Mouse (Mus musculus): ENCODE results near the gene Mbnl3. TPM values are rescaled to one million over a fixed set of nuclear protein-coding genes. Genes with fewer than 3 reads are reported as not detected.

The Mbnl3 gene
- polyA plus RNA-seq (2015; fragmentation: Nextera tagmentation; extraction: Ambion mirVana) = 1.4 and 1.7 TPM in 2 replicates

DNA sequence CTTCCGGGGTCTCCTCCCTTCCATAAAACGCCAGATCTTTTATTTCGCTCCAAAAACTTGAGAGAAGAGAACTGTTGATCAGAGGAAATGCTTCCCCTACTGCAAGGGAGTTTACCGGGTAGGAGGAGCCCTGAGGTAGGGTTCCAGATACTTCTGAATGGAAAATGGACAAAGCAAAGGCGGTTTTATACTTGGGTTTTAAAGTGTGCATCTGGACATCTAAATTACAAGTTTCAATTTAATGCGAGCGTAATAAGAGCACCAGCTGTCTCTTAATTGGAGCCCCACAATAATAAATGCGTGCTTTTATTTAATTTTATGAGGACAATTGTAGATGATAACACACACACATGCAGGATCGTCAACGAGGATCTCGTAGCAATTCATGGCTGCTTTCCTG, at the start of gene Mbnl3:
Gene Mbnl3, minus strand, starts transcription at position 101 of the 400 bp plus-strand sequence.
- H3K27me3 ChIP-seq = peaks cover 30% of the 10 kb centered on the region
- ATAC-seq (ENCODE audit: low FRiP score) = no peak
- H3K4me3 ChIP-seq = peak within 1 kb of the TSS; percentile 52
- H3K4me2 ChIP-seq = peak within 1 kb of the TSS; percentile 80
- no peaks in the 10 kb centered on the region for H3K4me1 ChIP-seq (replicated peaks)
- H3K36me3 ChIP-seq = no peaks in the 10 kb centered on the region
- H3K9me3 ChIP-seq = no peaks in the 10 kb centered on the region
- WGBS = 34% methylated on average over 11 of the region's 11 CpGs
- 0 out of 2 replicates have a peak within 1 kb of the TSS, but pooled peaks have one; percentile 39 for H3K9ac ChIP-seq
- H3K27ac ChIP-seq = no peak within 1 kb of the TSS

DNA sequence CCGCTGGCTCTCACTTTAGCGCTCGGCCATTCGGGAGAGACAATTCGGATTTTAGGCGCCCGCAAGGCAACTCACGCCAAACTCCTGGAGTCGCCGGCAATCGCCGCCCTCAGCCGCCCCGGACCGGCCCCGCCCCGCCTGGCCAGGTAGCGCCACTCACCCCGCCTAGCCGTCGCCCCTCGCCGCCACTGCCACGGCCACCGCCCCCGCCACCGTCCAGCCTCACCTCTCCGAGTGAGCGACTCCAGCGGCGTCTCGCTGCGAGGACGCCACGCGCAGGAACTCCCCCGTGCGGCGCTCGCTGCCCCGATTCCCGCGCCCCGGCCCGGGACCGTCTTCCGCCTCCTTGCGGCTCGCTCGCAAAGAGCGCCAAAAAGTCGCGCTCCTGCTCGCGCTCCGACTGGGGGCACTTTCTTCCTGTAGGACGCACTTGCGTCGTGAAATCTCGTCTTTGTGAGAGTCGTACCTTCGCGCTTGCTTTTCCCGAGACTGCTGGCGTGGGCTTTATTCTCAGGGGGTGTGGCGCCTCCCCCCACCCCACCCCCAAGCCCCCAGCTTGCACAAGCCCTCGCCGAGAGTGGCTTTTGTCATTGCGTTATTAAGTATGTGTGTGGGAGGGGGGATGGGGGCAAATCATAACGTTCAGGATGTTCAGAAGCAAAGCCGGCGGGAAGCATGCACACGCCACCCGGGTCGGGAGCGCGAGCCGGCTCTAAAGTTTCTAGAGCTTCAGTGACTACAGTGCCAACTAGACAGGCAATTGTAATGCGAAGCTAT, 596 bp downstream of the Mbnl3 start:
- no peak overlapping the region for H3K27ac ChIP-seq
- no peaks in the 10 kb centered on the region for H3K4me1 ChIP-seq (replicated peaks)
- peaks cover 30% of the 10 kb centered on the region for H3K27me3 ChIP-seq
- 26% methylated on average over 66 of the region's 79 CpGs for WGBS
- no peaks in the 10 kb centered on the region for H3K36me3 ChIP-seq
- H3K4me2 ChIP-seq = peak overlapping the region; percentile 80
- ATAC-seq (ENCODE audit: low FRiP score) = peak; percentile 74
- 0 out of 2 replicates have a peak overlapping the region, but pooled peaks have one; percentile 39 for H3K9ac ChIP-seq
- no peaks in the 10 kb centered on the region for H3K9me3 ChIP-seq
- peak overlapping the region; percentile 52 for H3K4me3 ChIP-seq

DNA sequence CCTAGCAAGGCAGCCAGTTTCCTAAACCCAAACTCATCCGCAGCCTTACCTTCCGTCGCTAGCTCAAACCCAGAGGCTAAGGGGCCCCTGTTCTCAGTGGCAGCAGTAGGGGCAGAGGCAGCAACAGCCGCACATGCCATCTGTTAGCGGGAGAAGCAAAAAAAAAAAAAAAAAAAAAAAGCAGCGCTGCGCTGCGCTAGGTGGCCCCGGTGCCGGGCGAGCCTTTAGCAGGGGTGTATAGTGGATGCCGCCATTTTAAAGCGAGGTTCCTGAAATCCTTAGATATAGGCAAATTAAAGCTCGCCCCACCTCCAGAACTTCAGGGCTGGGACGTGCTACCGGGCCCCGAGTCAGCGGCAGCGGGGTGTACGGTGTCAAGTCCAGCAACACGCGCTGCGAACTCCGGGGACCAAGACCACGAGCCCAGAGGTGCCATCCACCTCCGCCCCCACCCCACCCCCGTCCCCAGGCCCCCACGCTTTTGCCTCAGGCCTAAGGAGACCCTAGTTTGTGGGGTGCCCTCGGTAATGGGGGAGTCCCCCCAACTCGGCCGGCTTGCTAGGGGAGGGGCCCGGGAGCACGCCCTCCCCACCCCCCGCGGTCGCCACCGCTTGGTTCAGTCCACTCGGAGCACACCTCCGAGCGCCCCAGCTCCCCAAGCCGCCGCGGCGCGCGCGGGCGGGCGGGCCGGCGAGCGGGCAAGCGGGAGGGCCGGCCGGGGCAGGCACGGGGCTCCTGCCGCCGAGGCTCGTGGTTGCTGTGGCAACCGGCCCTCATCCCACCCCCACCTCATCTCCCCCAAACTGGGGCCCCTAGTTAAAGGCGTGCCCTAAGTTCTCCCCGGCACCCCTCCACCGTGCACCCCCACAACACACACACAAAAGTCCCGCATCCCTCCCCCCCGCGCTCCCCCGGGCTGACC, 1.4 kb downstream of the Mbnl3 start:
- WGBS = 17% methylated on average over 34 of the region's 67 CpGs
- H3K27ac ChIP-seq = no peak overlapping the region
- H3K27me3 ChIP-seq = peaks cover 30% of the 10 kb centered on the region
- no peaks in the 10 kb centered on the region for H3K4me1 ChIP-seq (replicated peaks)
- peak overlapping the region; percentile 80 for H3K4me2 ChIP-seq
- peak overlapping the region; percentile 39; the same call in 1 of the 2 replicates for H3K9ac ChIP-seq
- H3K4me3 ChIP-seq = peak overlapping the region; percentile 52
- ATAC-seq (ENCODE audit: low FRiP score) = peak; percentile 87
- H3K9me3 ChIP-seq = no peaks in the 10 kb centered on the region
- no peaks in the 10 kb centered on the region for H3K36me3 ChIP-seq

DNA sequence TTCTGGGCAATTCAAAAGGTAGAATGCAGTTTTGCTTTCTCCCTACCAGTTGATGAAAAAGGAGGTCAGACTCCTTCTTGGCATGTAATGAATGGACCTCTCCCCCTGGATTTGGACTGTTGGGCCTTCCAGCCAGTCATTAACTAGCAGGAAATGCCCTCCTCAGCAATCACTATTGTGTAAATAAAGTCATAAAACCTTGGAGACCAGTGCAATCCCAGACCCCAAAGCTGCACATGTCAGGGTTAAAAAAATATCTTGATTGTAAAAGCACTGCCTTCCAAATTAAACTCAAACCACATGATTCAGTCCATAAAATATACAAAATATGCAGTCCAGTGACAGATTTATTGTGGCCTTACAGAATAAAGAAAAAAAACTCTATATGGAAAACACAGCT, 9.3 kb downstream of the Mbnl3 start:
- H3K4me3 ChIP-seq = no peak overlapping the region
- no peaks in the 10 kb centered on the region for H3K27me3 ChIP-seq
- no peak overlapping the region for H3K9ac ChIP-seq
- no peak overlapping the region for H3K27ac ChIP-seq
- no peaks in the 10 kb centered on the region for H3K4me1 ChIP-seq (replicated peaks)
- ATAC-seq (ENCODE audit: low FRiP score) = no peak
- no peaks in the 10 kb centered on the region for H3K9me3 ChIP-seq
- H3K36me3 ChIP-seq = no peaks in the 10 kb centered on the region
- H3K4me2 ChIP-seq = no peak overlapping the region

DNA sequence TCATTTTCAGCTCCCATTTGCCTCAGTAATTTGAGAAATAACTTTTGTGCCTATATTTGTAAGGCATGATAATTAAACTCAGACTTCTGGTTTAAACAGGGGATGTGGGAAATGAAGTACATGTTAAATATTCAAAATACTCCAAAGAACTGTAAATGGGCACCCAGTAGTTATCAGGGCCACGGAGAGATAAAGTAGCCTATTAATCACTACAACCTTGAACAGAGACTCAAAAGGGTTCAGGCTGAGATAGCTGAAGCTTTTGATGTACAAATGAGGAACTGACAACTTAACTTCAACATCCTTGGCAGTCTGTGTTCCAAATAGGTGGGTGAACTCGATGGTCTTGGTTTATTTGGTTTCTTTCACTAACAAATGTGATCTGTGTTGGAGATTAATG, 34.4 kb downstream of the Mbnl3 start:
- H3K4me3 ChIP-seq = no peak overlapping the region
- no peaks in the 10 kb centered on the region for H3K9me3 ChIP-seq
- no peaks in the 10 kb centered on the region for H3K27me3 ChIP-seq
- H3K27ac ChIP-seq = no peak overlapping the region
- no peaks in the 10 kb centered on the region for H3K36me3 ChIP-seq
- no peaks in the 10 kb centered on the region for H3K4me1 ChIP-seq (replicated peaks)
- WGBS = 54% methylated on average over 2 of the region's 2 CpGs
- no peak overlapping the region for H3K4me2 ChIP-seq
- ATAC-seq (ENCODE audit: low FRiP score) = no peak
- H3K9ac ChIP-seq = no peak overlapping the region

DNA sequence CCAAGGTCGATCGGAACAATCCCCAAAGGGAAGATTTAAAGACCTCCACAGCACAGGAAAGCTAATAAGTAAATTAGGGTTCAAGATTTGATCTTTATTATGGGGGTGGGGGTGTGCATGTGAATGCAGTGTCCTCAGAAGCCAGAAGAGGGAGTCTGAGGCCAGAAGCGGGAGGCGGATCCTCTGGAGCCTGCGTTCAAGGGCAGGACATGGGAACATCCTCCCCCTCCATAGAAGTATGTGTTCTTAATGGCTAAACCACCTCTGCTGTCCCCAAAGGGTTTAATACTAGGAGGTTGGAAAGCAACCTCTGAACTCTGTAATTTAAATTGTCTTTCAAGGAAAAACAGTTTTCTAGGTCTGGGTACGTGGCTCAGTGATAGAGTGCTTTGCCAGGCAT, 34.9 kb downstream of the Mbnl3 start:
- Histone ChIP-seq H3K27ac (no peak overlapping the region), H3K27me3 (no peaks in the 10 kb centered on the region), H3K4me3 (no peak overlapping the region), H3K36me3 (no peaks in the 10 kb centered on the region), H3K4me1 (replicated peaks) (no peaks in the 10 kb centered on the region), H3K9me3 (no peaks in the 10 kb centered on the region), H3K4me2 (no peak overlapping the region), H3K9ac (no peak overlapping the region)
- WGBS = 68% methylated on average over 6 of the region's 6 CpGs
- no peak for ATAC-seq (ENCODE audit: low FRiP score)

DNA sequence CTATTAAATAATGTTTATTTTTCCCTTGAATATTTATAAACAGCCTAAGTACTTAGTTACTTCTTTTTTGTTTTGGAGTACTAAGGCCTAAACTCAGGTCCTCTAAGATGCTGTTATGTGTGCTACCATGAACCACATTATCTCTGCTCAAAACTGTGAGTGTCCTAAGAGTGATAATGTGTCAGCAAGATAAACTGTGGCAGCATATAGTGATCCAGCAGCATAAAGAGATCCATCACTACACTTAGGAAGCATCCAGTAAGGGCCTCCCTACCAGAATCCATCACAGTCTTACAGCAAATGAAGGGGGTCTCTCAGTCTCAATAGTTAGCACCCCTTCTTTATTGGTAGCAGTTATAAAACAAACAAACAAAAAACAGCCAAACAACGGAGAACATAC, 35.9 kb downstream of the Mbnl3 start:
- H3K4me1 ChIP-seq (replicated peaks) = no peaks in the 10 kb centered on the region
- H3K9me3 ChIP-seq = no peaks in the 10 kb centered on the region
- no peak overlapping the region for H3K9ac ChIP-seq
- H3K36me3 ChIP-seq = no peaks in the 10 kb centered on the region
- no peak overlapping the region for H3K4me3 ChIP-seq
- H3K27me3 ChIP-seq = no peaks in the 10 kb centered on the region
- no peak overlapping the region for H3K27ac ChIP-seq
- 91% methylated on average over 1 of the region's 1 CpGs for WGBS
- H3K4me2 ChIP-seq = no peak overlapping the region
- no peak for ATAC-seq (ENCODE audit: low FRiP score)

DNA sequence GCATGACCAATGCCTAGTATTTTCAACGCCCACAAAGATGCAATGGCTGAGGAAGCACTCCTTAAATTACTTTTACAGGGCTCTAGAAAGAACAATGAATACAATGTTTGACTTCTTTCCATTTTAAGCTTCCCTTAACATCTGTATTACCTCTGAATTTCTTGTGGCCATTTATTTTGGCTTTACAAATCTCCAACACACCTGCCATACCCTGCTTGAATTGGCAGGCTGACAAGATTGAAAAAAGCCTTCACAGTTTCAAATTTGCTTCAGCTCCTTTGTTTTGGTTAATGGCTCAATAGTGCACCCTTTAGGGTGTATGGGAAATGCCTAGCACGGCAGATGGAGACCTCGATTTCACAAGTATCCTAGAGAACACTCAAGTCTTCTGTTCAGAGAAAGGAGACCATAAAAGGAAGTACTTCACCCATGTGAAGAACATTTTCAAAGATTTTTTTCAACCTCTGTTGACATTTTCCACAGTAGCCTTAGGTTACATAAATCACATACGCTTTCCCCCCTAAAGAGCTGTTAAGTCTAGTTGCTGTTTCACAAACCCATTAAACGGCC, 36.8 kb downstream of the Mbnl3 start:
- Histone ChIP-seq H3K27me3 (no peaks in the 10 kb centered on the region), H3K36me3 (no peaks in the 10 kb centered on the region), H3K27ac (no peak overlapping the region), H3K4me3 (no peak overlapping the region), H3K4me1 (replicated peaks) (no peaks in the 10 kb centered on the region), H3K9ac (no peak overlapping the region), H3K9me3 (no peaks in the 10 kb centered on the region), H3K4me2 (no peak overlapping the region)
- 64% methylated on average over 5 of the region's 5 CpGs for WGBS
- no peak for ATAC-seq (ENCODE audit: low FRiP score)

DNA sequence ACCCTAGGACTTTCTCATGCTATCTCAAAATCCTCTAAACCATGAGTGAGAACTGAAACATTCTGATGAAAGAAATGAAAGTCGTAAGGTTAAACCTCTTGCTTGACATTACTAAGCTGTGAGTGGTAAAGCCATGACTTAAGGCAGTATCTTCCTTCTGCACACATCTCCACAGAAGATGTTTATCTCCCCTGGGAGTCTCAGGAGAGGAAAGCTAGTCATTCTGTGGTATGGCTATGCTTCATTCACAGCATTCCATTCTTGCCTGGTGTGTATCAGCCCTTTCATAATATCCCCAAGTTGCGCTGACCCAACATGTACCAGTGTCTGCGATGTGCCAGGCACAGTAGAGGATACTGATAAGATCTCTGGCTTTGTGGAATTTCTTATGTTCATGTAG, 38.4 kb downstream of the Mbnl3 start:
- Histone ChIP-seq H3K27ac (no peak overlapping the region), H3K4me2 (no peak overlapping the region), H3K9me3 (no peaks in the 10 kb centered on the region), H3K9ac (no peak overlapping the region), H3K4me1 (replicated peaks) (no peaks in the 10 kb centered on the region), H3K36me3 (no peaks in the 10 kb centered on the region), H3K4me3 (no peak overlapping the region), H3K27me3 (no peaks in the 10 kb centered on the region)
- ATAC-seq (ENCODE audit: low FRiP score) = no peak
- WGBS = 96% methylated on average over 3 of the region's 3 CpGs

DNA sequence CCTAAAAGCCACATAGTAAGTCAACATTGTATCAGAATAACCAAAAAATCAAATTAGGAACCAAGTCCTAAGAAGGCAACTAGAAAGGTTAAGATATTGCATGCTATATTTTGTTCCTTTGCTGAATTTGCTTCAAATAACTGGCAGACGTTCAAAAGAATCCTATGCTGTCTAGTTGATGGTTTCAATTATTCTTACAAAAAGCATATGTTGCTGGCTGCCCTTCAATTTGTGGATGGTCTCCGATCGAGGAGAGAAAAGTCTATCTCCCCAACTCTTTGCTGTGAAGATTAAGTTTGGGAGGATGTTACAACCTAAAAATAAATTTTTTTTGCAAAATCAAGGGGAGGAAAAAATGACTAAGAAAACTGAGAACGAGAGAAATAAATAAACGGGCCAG, 41.6 kb downstream of the Mbnl3 start:
- Histone ChIP-seq H3K9me3 (no peaks in the 10 kb centered on the region), H3K4me2 (no peak overlapping the region), H3K27me3 (no peaks in the 10 kb centered on the region), H3K27ac (no peak overlapping the region), H3K4me3 (no peak overlapping the region), H3K36me3 (no peaks in the 10 kb centered on the region), H3K9ac (no peak overlapping the region), H3K4me1 (replicated peaks) (no peaks in the 10 kb centered on the region)
- 85% methylated on average over 5 of the region's 5 CpGs for WGBS
- ATAC-seq (ENCODE audit: low FRiP score) = no peak

DNA sequence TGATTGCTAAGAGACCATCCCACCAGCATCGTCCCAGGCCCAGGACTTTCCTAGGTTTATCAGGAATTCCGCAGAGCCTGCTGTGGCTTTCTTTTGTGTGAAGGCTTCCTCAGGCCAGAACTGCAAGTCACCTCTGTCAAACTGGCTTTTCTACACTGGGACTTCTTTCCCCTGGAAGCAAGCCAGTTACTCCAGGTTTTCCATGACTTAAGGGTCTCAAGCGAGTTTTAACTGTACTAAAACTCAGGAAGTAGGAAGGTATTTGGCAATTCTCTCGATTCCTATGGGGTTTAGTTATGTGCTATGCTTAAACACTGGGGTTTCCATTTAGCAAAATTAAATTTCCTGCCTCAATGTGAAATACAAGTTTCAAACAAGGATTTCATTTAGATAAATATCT, 57.9 kb downstream of the Mbnl3 start:
- Histone ChIP-seq H3K4me2 (no peak overlapping the region), H3K36me3 (no peaks in the 10 kb centered on the region), H3K27ac (no peak overlapping the region), H3K27me3 (no peaks in the 10 kb centered on the region), H3K9ac (no peak overlapping the region), H3K9me3 (no peaks in the 10 kb centered on the region), H3K4me1 (replicated peaks) (no peaks in the 10 kb centered on the region), H3K4me3 (no peak overlapping the region)
- no peak for ATAC-seq (ENCODE audit: low FRiP score)
- WGBS = 70% methylated on average over 4 of the region's 4 CpGs

DNA sequence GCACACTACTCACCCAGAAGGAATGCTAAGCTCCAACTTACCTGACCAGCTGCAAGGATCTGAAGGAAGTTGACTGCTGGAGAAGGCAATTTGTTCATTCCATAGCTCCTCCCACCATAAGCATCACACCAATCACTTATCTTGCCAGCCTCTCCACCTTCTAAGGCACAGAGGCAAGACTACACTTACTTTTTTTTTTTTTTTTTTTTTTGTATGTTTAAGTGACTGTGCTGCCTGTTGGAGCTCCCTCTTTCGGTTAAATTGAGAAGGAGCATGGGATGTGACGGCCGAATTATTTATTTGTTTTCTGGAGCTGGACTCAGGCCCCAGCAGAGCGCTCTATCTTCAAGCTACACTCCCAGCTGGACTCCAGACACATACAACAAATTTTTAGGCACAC, 60.0 kb downstream of the Mbnl3 start:
- H3K4me3 ChIP-seq = no peak overlapping the region
- no peaks in the 10 kb centered on the region for H3K4me1 ChIP-seq (replicated peaks)
- no peaks in the 10 kb centered on the region for H3K9me3 ChIP-seq
- H3K9ac ChIP-seq = no peak overlapping the region
- WGBS = 47% methylated on average over 4 of the region's 4 CpGs
- no peak overlapping the region for H3K4me2 ChIP-seq
- ATAC-seq (ENCODE audit: low FRiP score) = no peak
- H3K27ac ChIP-seq = no peak overlapping the region
- no peaks in the 10 kb centered on the region for H3K27me3 ChIP-seq
- H3K36me3 ChIP-seq = no peaks in the 10 kb centered on the region

Data from hindbrain, embryonic 13.5 days (tissue).